Mouse (Mus musculus): ENCODE data around the gene Syngr2.

DNA sequence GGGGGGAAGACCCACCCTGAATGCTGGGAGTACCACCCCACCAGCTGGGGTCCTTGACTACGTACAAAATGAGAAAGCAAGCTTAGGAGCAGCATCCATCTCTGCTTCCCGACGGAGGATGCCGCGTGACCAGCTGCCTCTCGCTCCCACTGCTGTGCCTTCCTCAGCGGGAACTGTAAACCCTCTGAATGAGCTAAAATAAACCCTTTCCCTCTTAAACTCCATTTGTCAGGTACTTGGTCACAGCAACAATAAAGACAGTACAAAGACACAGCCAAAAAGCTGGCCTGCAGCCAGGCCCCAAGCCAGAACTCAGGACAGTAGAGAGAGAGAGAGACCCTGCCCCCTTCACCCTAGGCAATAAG, 39.8 kb upstream of the Syngr2 start:
- no peak for TF ChIP-seq POLR2A (IDR thresholded peaks at IDR 0.05; ENCODE audit: control insufficient read depth in 1 of 2, insufficient read depth in 1 of 2, low read depth in 1 of 2, low read length in 2 of 2, poor library complexity in 1 of 2)
- TF ChIP-seq CTCF (IDR thresholded peaks at IDR 0.05 in 2 of 3, conservative IDR thresholded peaks at IDR 0.05 in 1 of 3; ENCODE audit: control insufficient read depth in 1 of 3, insufficient read depth in 1 of 3, low read depth in 2 of 3, low read length in 3 of 3, poor library complexity in 1 of 3, severe bottlenecking in 1 of 3), result no peak
- TF ChIP-seq TCF12 (IDR thresholded peaks at IDR 0.05; ENCODE audit: low read depth, low read length), result no peak
- no peak for TF ChIP-seq MAFK (IDR thresholded peaks at IDR 0.05; ENCODE audit: borderline replicate concordance, low read depth, low read length)
- no peak for TF ChIP-seq GATA1 (IDR thresholded peaks at IDR 0.05; ENCODE audit: low read depth, low read length)
- TF ChIP-seq CHD1 (IDR thresholded peaks at IDR 0.05; ENCODE audit: low read depth, low read length), result no peak
- no peak for TF ChIP-seq EP300 (IDR thresholded peaks at IDR 0.05; ENCODE audit: low read depth in 1 of 2, low read length in 2 of 2)
- TF ChIP-seq GABPA (IDR thresholded peaks at IDR 0.05; ENCODE audit: low read depth, low read length), result no peak
- no peak for TF ChIP-seq ETS1 (IDR thresholded peaks at IDR 0.05; ENCODE audit: low read depth, low read length)
- TF ChIP-seq E2F4 (IDR thresholded peaks at IDR 0.05; ENCODE audit: borderline replicate concordance, low read depth, low read length), result no peak
- TF ChIP-seq KAT2A (conservative IDR thresholded peaks at IDR 0.05; ENCODE audit: low read depth, low read length), result no peak

Measured in MEL (cell line).